Comparison of ENCODE assay signal across 8 mouse cellular contexts in genomic region chr6:124967766-124968165, GRCm38 (mm10). TPM values are rescaled to one million over a fixed set of nuclear protein-coding genes. Genes with fewer than 3 reads are reported as not detected.
DNase-seq lines count a peak whose midpoint lies in the region; ATAC-seq lines count a peak whose summit lies in the region.

No protein-coding gene starts in this region.

- H3K4me3 ChIP-seq in midbrain, embryonic 11.5 days (ENCODE audit: low read depth, low read length): no peak overlapping the region
- no peak overlapping the region for H3K4me3 ChIP-seq in midbrain, embryonic 15.5 days

- no peak overlapping the region for H3K4me2 ChIP-seq in midbrain, embryonic 11.5 days
- no peak overlapping the region for H3K4me2 ChIP-seq in midbrain, embryonic 15.5 days

- peak; percentile 42 for DNase-seq in cerebellum, adult 11 months
- DNase-seq in midbrain, embryonic 11.5 days (ENCODE audit: low spot score, missing footprints): peak; percentile 85
- peak; percentile 43 for DNase-seq in c-Kit-positive CD71-negative TER-119-negative erythroid progenitor cells, embryonic 14.5 days (ENCODE audit: low read depth)
- DNase-seq in gastrocnemius, postnatal 14 days: peak; percentile 42
- DNase-seq in lung, postnatal 25 days (ENCODE audit: low spot score): peak; percentile 38
- peak; percentile 21 to 58 for DNase-seq in thymus, postnatal 10 days (ENCODE audit: low spot score in 2 of 2)

- H3K4me1 ChIP-seq in midbrain, embryonic 11.5 days (ENCODE audit: control insufficient read depth, insufficient read depth, low read length): peaks cover 10% of the 10 kb centered on the region
- H3K4me1 ChIP-seq in midbrain, embryonic 15.5 days: peaks cover 17% of the 10 kb centered on the region

- intact Hi-C loops in gastrocnemius, postnatal 14 days (cut with DNase I; ENCODE audit: low total_unique reads): no loop called here

- H3K9me3 ChIP-seq in midbrain, embryonic 11.5 days (ENCODE audit: control insufficient read depth, low read length): peaks cover 2% of the 10 kb centered on the region; the same call in 1 of the 2 replicates
- H3K9me3 ChIP-seq in midbrain, embryonic 15.5 days: no peaks in the 10 kb centered on the region

- H3K36me3 ChIP-seq in midbrain, embryonic 11.5 days (ENCODE audit: control insufficient read depth, insufficient read depth, low read length): no peaks in the 10 kb centered on the region
- H3K36me3 ChIP-seq in midbrain, embryonic 15.5 days (replicated peaks): no peaks in the 10 kb centered on the region

- H3K9ac ChIP-seq in midbrain, embryonic 11.5 days (ENCODE audit: low read length): no peak overlapping the region
- H3K9ac ChIP-seq in midbrain, embryonic 15.5 days: no peak overlapping the region

- ATAC-seq in cerebellum, adult (ENCODE audit: insufficient number of reproducible peaks, low FRiP score, low TSS enrichment): no peak
- ATAC-seq in midbrain, embryonic 11.5 days (ENCODE audit: low FRiP score): no peak
- ATAC-seq in midbrain, embryonic 15.5 days (replicated peaks): no peak

- H3K27ac ChIP-seq in midbrain, embryonic 11.5 days (ENCODE audit: low read depth, low read length): no peak overlapping the region
- no peak overlapping the region for H3K27ac ChIP-seq in midbrain, embryonic 15.5 days

- 57% methylated on average over 4 of the region's 4 CpGs for WGBS in midbrain, embryonic 11.5 days
- 69% methylated on average over 4 of the region's 4 CpGs for WGBS in midbrain, embryonic 15.5 days

- H3K27me3 ChIP-seq in midbrain, embryonic 11.5 days (ENCODE audit: control insufficient read depth, insufficient read depth, low read length): no peaks in the 10 kb centered on the region
- H3K27me3 ChIP-seq in midbrain, embryonic 15.5 days (replicated peaks): no peaks in the 10 kb centered on the region

RNA-seq across cellular contexts. Expression of gene Cops7a, which starts 2.4 kb away (rescaled TPM):
- 105 and 112 TPM in 2 replicates for polyA plus RNA-seq in midbrain, embryonic 11.5 days (2014; fragmentation: Nextera tagmentation; extraction: Ambion mirVana)
- 94.5 and 95.5 TPM in 2 replicates for polyA plus RNA-seq in midbrain, embryonic 15.5 days (2015; fragmentation: Nextera tagmentation; extraction: Ambion mirVana)
- 100 to 1,000 TPM in 1 of 2 experiments, 10 to 100 TPM in 1; 99.1 to 100 TPM for total RNA-seq in gastrocnemius, postnatal 14 days (2021)

RNA-seq across cellular contexts. Expression of gene Pianp, which starts 28.7 kb away (rescaled TPM):
- 1.2 and 1.6 TPM in 2 replicates for polyA plus RNA-seq in midbrain, embryonic 11.5 days (2014; fragmentation: Nextera tagmentation; extraction: Ambion mirVana)
- 70.8 and 75.8 TPM in 2 replicates for polyA plus RNA-seq in midbrain, embryonic 15.5 days (2015; fragmentation: Nextera tagmentation; extraction: Ambion mirVana)
- total RNA-seq in gastrocnemius, postnatal 14 days (2021): under 1 TPM; 0.16 to 0.72 TPM

RNA-seq across cellular contexts. Expression of gene Mlf2, which starts 36.6 kb away (rescaled TPM):
- 430 and 435 TPM in 2 replicates for polyA plus RNA-seq in midbrain, embryonic 11.5 days (2014; fragmentation: Nextera tagmentation; extraction: Ambion mirVana)
- polyA plus RNA-seq in midbrain, embryonic 15.5 days (2015; fragmentation: Nextera tagmentation; extraction: Ambion mirVana): 559 and 568 TPM in 2 replicates
- 100 to 1,000 TPM; 250 to 257 TPM for total RNA-seq in gastrocnemius, postnatal 14 days (2021)

RNA-seq across cellular contexts. Expression of gene Zfp384, which starts 41.2 kb away (rescaled TPM):
- 9.3 and 9.9 TPM in 2 replicates for polyA plus RNA-seq in midbrain, embryonic 11.5 days (2014; fragmentation: Nextera tagmentation; extraction: Ambion mirVana)
- 19.1 and 19.9 TPM in 2 replicates for polyA plus RNA-seq in midbrain, embryonic 15.5 days (2015; fragmentation: Nextera tagmentation; extraction: Ambion mirVana)
- 10 to 100 TPM; 20.1 to 20.7 TPM for total RNA-seq in gastrocnemius, postnatal 14 days (2021)

RNA-seq across cellular contexts. Expression of gene Ptms, which starts 47.9 kb away (rescaled TPM):
- 258 and 288 TPM in 2 replicates for polyA plus RNA-seq in midbrain, embryonic 11.5 days (2014; fragmentation: Nextera tagmentation; extraction: Ambion mirVana)
- polyA plus RNA-seq in midbrain, embryonic 15.5 days (2015; fragmentation: Nextera tagmentation; extraction: Ambion mirVana): 880 and 884 TPM in 2 replicates
- total RNA-seq in gastrocnemius, postnatal 14 days (2021): 100 to 1,000 TPM; 225 to 266 TPM

Comparison
In these comparisons a context has a peak if more than half of its experiments do, and no peak if none do; other contexts are left out.
1. RNA of gene Pianp, which starts 28.7 kb away (polyA plus RNA-seq): 70.8 to 75.8 TPM in midbrain, embryonic 15.5 days; 1.2 to 1.6 TPM in midbrain, embryonic 11.5 days; every median in the first group is over 10 times any median in the second.
2. Peak in every context shown above with its lines, with median percentiles within 50 percentile points of each other: DNase-seq.